Mouse (Mus musculus) kidney, embryonic 16.5 days (tissue): ENCODE results near the gene Mrps27. TPM values are rescaled to one million over a fixed set of nuclear protein-coding genes. Genes with fewer than 3 reads are reported as not detected.

Source experiments
- ATAC-seq: fragments of 200-750 bp; cut with Nextera tagmentation; 2 replicates; pipeline ENCODE4 v1.8.0; 2017; ENCODE audit warnings: moderate TSS enrichment; ENCODE audit not compliant: low FRiP score, low TSS enrichment
- H3K27ac ChIP-seq: fragments of 300-500 bp; sonication (generic); 2 replicates; pipeline ENCODE4 v1.5.1; 2014; ENCODE audit warnings: low read length
- H3K27me3 ChIP-seq: fragments of 300-500 bp; sonication (generic); 2 replicates; pipeline ENCODE4 v1.6.1; 2014; ENCODE audit warnings: low read length, control low read depth, mixed read lengths; ENCODE audit not compliant: insufficient read depth
- H3K36me3 ChIP-seq: fragments of 300-500 bp; sonication (generic); 2 replicates; pipeline ENCODE4 v1.6.1; 2014; ENCODE audit warnings: low read length, control low read depth, mixed read lengths; ENCODE audit not compliant: insufficient read depth
- H3K4me1 ChIP-seq: fragments of 300-500 bp; sonication (generic); 2 replicates; pipeline ENCODE4 v1.6.1; 2014; ENCODE audit warnings: low read length, control low read depth, mixed read lengths; ENCODE audit not compliant: insufficient read depth
- H3K4me2 ChIP-seq: fragments of 300-500 bp; sonication (generic); replicated peaks from 2 replicates; pipeline ENCODE4 v1.6.1; 2014; ENCODE audit warnings: low read depth, low read length
- H3K4me3 ChIP-seq: fragments of 300-500 bp; sonication (generic); 2 replicates; pipeline ENCODE4 v1.5.1; 2014; ENCODE audit warnings: mild to moderate bottlenecking, low read length
- H3K9ac ChIP-seq: fragments of 300-500 bp; sonication (generic); replicated peaks from 2 replicates; pipeline ENCODE4 v1.6.1; 2014; ENCODE audit warnings: low read length
- H3K9me3 ChIP-seq: fragments of 300-500 bp; sonication (generic); 2 replicates; pipeline ENCODE4 v1.6.1; 2016; ENCODE audit warnings: low read length, control low read depth
- WGBS: fragments of 180-500 bp; shearing (Covaris S2); extraction: QIAGEN DNeasy Blood & Tissue Kit; methylation state at CpG from one replicate; pipeline ENCODE4 v1.1.7; 2014; 5-methylcytosine and 5-hydroxymethylcytosine counted together
- polyA plus RNA-seq: library from polyadenylated mRNA; unstranded; fragments of >200 nt; fragmentation: Nextera tagmentation; extraction: Ambion mirVana; gene quantifications from 2 replicates; pipeline ENCODE4 v1.2.1, GENCODE M21; 2015

Gene Mrps27
- polyA plus RNA-seq, 1 experiment from 2014 or later, result 80.6 TPM

DNA sequence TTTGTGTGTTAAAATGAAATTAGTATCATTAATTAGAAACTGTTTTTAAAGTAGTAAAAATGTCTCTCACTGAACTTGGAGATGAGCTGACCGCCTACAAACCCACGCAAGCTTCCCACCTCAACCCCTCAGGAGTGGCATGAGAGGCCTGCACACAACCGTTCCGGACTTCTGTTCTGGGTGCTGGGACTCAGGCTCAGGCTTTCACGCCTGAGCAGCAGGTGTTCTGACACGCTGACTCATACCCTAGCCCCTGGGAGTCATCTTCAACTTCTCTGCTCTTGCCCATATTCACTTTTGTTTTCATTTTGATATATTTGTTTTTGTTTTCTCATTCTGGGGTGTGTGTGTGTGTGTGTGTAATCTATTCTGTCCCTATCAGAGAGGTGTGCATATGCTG lies 5.4 kb downstream of the Mrps27 start:
- H3K9me3 ChIP-seq, result no peaks in the 10 kb centered on the region
- ATAC-seq, result no peak
- peaks cover 19% of the 10 kb centered on the region for H3K36me3 ChIP-seq
- no peak overlapping the region for H3K9ac ChIP-seq
- no peak overlapping the region for H3K27ac ChIP-seq
- H3K4me3 ChIP-seq, result no peak overlapping the region
- no peaks in the 10 kb centered on the region for H3K27me3 ChIP-seq
- 82% methylated on average over 6 of the region's 6 CpGs for WGBS
- no peak overlapping the region for H3K4me2 ChIP-seq
- H3K4me1 ChIP-seq, result peaks cover 15% of the 10 kb centered on the region

DNA sequence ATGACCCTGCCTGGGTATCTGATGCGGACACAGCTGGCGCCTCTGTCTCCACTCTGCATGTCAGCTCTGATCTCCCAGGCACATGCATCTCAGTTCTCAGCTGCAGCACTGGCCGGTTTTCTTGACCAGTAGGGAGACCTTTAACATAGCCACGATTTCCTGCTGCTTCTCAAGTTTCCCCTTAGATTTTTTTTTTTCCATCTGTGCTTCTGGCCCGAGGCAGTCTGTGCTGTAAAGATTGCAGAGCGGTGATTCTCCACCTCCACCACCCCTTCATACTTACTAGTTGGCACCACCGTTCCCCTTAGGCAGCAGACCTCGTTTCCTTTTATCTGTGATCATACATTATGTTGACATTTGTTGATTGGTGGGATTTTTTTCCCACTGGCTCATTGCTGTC lies 6.6 kb downstream of the Mrps27 start:
- WGBS, result 47% methylated on average over 8 of the region's 8 CpGs
- no peaks in the 10 kb centered on the region for H3K9me3 ChIP-seq
- H3K9ac ChIP-seq, result no peak overlapping the region
- peaks cover 15% of the 10 kb centered on the region for H3K4me1 ChIP-seq
- no peak overlapping the region for H3K4me3 ChIP-seq
- peaks cover 19% of the 10 kb centered on the region for H3K36me3 ChIP-seq
- no peaks in the 10 kb centered on the region for H3K27me3 ChIP-seq
- H3K27ac ChIP-seq, result no peak overlapping the region
- ATAC-seq, result no peak
- H3K4me2 ChIP-seq, result no peak overlapping the region

DNA sequence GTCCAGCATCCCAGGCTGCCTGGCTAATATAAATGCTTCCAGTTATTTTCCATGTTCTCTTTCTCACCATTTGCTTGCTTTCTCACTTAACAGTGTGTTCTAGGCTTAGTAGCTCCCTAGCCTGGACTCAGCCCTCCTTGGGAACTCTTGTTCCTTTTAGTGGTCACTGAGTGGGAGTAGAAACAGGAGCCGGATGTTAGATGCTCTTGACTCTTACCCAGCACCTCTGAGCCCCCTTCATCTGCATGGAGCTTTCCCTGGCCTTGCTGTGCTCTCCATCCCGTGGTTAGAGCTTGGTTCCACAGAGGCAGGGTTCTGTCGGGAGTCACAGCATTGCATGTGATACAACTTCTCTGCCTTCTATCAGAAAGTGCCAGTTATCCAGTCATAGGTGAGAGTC lies 7.0 kb downstream of the Mrps27 start:
- Histone ChIP-seq H3K27me3 (no peaks in the 10 kb centered on the region), H3K4me1 (peaks cover 13% of the 10 kb centered on the region), H3K9ac (no peak overlapping the region), H3K27ac (no peak overlapping the region), H3K4me2 (no peak overlapping the region), H3K9me3 (no peaks in the 10 kb centered on the region), H3K4me3 (no peak overlapping the region), H3K36me3 (peaks cover 19% of the 10 kb centered on the region)
- 75% methylated on average over 3 of the region's 3 CpGs for WGBS
- ATAC-seq, result no peak

DNA sequence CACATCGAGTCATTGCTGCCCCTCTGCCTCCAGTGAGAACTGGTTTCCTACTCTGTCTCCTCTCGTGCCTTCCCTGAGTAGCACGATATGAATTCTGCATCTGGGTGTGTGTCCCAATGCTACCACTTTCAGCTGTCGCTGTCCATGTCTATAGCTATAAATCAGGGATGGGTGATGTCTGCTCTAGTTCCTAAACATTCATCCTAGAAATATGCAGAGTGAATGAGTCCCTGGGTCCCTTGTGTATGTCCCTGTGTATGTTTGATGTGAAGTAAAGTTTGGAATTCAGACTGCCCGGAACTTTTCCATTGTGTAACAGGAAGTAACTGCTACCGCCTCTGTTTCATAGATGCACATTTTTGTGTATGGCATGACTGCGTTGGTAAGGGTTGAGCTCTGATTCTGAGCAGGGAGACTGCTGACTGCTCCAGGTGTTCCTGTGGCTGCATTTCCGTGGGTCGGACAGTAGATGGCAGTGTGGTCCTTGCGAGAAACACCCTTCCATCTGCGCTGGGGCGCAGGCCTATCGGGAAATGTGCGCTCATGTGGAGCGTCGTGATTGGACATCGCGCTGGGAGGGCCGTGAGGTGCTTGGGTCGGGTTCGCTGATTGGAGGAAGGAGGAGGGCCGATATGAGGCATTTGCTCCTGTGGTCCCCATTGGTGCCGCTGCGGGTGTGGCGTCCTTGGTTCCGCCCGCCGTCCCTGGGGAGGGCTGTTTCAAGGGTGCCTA lies 8.3 kb downstream of the Mrps27 start:
- peak overlapping the region; percentile 54 for H3K4me2 ChIP-seq
- no peaks in the 10 kb centered on the region for H3K9me3 ChIP-seq
- peak overlapping the region; percentile 87 for H3K27ac ChIP-seq
- peak overlapping the region; percentile 70 for H3K9ac ChIP-seq
- H3K4me3 ChIP-seq, result peak overlapping the region; percentile 51
- peak; percentile 100 for ATAC-seq
- peaks cover 19% of the 10 kb centered on the region for H3K36me3 ChIP-seq
- 11% methylated on average over 28 of the region's 28 CpGs for WGBS
- no peaks in the 10 kb centered on the region for H3K27me3 ChIP-seq
- peaks cover 11% of the 10 kb centered on the region for H3K4me1 ChIP-seq

DNA sequence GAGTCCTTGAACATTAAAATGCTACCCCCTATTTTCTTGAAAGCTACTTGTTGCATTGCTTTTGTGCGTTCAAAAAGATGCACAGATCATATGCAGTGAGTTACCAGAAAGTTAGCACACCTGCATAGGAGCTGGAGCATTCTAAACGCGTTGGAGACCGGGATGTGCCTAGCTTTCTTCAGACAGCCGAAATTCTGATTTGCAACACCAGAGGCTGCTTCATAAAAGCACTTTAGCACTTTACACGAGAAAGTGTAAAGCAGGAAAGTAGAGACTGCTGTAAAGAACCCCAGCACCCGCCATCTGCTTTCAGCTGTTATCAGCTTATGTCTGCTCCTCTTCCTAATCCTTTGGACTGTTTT lies 8.9 kb downstream of the Mrps27 start:
- peak overlapping the region; percentile 54 for H3K4me2 ChIP-seq
- H3K4me1 ChIP-seq, result peaks cover 11% of the 10 kb centered on the region
- no peaks in the 10 kb centered on the region for H3K9me3 ChIP-seq
- H3K27me3 ChIP-seq, result no peaks in the 10 kb centered on the region
- peak overlapping the region; percentile 70 for H3K9ac ChIP-seq
- peak overlapping the region; percentile 87 for H3K27ac ChIP-seq
- ATAC-seq, result no peak; the same call in 1 of the 2 replicates
- H3K4me3 ChIP-seq, result peak overlapping the region; percentile 51
- peaks cover 13% of the 10 kb centered on the region for H3K36me3 ChIP-seq
- WGBS, result 10% methylated on average over 7 of the region's 7 CpGs

DNA sequence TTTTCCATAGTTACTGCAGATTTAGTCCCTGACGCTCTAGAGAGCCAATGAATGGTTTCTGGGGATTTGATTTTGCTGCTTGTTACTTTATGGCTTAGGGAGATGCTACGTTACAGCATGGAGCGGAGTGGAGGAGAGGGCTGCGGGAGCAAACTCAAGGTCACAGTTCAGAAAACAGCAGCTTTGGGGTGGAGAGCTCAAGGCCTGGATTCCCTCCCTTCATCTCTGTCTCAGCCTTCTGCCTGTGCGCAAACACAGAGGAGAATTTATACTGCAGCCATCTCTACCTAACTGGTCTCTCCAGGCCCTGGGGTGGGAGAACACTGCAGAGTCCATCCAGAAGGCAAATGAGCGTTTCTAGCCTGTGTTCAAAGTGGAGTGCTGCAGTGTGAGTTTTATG lies 10.5 kb downstream of the Mrps27 start:
- peaks cover 11% of the 10 kb centered on the region for H3K4me1 ChIP-seq
- no peak for ATAC-seq
- no peak overlapping the region for H3K27ac ChIP-seq
- no peak overlapping the region for H3K4me2 ChIP-seq
- H3K27me3 ChIP-seq, result no peaks in the 10 kb centered on the region
- no peaks in the 10 kb centered on the region for H3K9me3 ChIP-seq
- H3K4me3 ChIP-seq, result no peak overlapping the region
- H3K9ac ChIP-seq, result 0 out of 2 replicates have a peak overlapping the region, but pooled peaks have one; percentile 2
- 0 out of 2 replicates have a peak, but pooled peaks cover 6% of the 10 kb centered on the region for H3K36me3 ChIP-seq
- WGBS, result 67% methylated on average over 6 of the region's 6 CpGs

DNA sequence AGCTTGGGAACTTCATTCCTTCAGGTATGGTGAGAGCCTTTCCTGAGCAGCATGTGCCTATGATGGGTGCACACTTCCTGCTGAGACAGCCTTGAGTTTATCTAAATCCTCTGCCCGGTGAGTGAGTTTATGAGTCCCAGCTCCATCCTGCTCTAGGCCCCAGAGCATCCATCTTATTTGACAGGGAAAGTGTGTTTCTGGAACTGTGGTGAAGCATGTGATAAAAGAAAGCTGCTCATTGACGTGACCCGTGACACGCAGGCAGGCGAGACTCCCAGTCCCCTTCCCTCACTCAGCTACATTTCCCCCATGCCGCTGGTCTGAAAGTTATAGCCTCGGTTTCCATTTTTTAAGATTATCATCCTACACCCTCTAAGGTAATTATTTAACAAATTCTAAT lies 11.3 kb downstream of the Mrps27 start:
- Histone ChIP-seq H3K27ac (no peak overlapping the region), H3K4me2 (no peak overlapping the region), H3K4me3 (no peak overlapping the region), H3K4me1 (peaks cover 11% of the 10 kb centered on the region), H3K36me3 (0 out of 2 replicates have a peak, but pooled peaks cover 4% of the 10 kb centered on the region), H3K9ac (no peak overlapping the region), H3K9me3 (no peaks in the 10 kb centered on the region), H3K27me3 (no peaks in the 10 kb centered on the region)
- WGBS, result 35% methylated on average over 7 of the region's 7 CpGs
- ATAC-seq, result no peak

DNA sequence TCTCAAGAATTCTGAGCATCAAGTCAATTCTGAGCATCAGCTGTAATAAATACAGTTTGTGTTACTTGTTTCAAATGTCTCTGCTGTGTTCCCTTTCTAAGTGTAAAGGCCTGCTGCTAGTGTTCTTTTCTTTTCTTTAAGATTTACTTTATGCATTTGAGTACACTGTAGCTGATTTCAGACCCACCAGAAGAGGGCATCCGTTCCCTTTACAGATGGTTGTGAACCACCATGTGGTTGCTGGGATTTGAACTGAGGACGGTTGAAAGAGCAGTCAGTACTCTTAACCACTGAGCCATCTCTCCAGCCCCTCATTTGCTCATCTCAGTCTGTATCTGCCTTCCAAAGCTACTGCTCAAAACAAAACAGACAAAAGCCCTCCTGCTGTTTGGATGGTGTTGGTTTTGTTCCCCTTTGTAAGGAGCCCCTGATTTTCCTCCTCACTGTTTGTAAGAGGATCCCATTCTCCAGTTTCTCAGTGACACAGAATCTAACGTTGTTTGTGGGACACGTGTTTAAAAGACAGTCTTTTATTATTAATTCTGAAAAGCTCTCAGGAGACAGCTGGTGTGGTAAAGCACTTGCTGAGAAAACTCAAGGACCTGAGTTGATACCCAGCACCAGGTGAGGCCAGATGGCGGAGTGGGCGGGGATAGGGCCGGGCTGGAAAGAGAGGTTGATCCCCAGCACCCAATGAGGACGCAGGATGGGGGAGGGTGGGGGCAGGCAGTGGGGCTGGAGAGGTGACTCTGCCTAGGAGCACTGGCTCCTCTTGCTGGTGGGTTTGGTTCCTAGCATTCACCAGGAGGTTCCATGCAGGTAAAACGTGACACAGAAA lies 12.1 kb downstream of the Mrps27 start:
- Histone ChIP-seq H3K4me3 (no peak overlapping the region), H3K4me2 (no peak overlapping the region), H3K9me3 (no peaks in the 10 kb centered on the region), H3K27me3 (no peaks in the 10 kb centered on the region), H3K9ac (no peak overlapping the region), H3K4me1 (peaks cover 11% of the 10 kb centered on the region), H3K27ac (no peak overlapping the region), H3K36me3 (0 out of 2 replicates have a peak, but pooled peaks cover 3% of the 10 kb centered on the region)
- WGBS, result 56% methylated on average over 9 of the region's 9 CpGs
- no peak for ATAC-seq

DNA sequence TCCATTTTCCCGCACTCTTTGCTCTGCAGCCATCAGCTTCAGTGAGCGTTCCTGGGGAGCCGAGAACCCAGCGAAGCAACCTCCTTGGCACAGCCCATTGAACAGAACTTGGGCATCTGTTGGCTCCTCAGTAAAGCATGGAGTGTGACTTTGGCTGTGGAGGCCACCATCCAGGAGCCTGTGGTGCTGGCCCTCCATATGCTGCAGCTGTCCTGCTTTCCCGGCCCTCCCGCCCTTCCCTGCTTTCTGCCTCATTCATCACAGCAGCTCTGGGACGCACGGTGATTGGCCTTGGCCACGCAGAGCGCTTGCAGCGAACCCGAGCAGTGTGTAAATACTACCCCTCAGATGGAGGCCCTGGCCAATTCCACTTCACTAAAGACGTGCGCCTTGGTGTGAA lies 14.3 kb downstream of the Mrps27 start:
- no peak overlapping the region for H3K9ac ChIP-seq
- no peaks in the 10 kb centered on the region for H3K27me3 ChIP-seq
- H3K27ac ChIP-seq, result no peak overlapping the region
- WGBS, result 67% methylated on average over 14 of the region's 14 CpGs
- H3K4me3 ChIP-seq, result no peak overlapping the region
- no peaks in the 10 kb centered on the region for H3K9me3 ChIP-seq
- 0 out of 2 replicates have a peak, but pooled peaks have one; percentile 12 for ATAC-seq
- H3K36me3 ChIP-seq, result 0 out of 2 replicates have a peak, but pooled peaks cover 13% of the 10 kb centered on the region
- H3K4me2 ChIP-seq, result no peak overlapping the region
- peaks cover 9% of the 10 kb centered on the region for H3K4me1 ChIP-seq

DNA sequence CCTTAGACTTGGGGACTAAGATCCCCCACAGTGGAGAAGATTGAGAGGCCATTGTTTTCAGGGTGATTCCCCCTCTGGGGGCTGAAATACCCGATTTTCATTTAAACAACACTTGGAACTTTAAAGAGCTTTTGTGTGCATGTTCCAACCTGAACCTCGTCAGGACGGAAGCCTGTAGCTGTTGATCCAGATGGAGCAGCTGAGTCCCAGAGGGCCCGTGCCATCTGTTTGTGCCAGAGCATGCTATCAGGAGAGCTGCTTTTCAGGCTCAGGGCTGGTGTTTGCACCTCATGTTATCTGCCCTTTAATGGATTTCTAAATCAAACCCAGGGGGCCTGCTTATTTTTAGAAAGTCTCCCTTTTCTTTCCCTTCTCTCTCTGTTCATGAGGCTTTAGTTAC lies 19.3 kb downstream of the Mrps27 start:
- 92% methylated on average over 4 of the region's 4 CpGs for WGBS
- H3K4me3 ChIP-seq, result no peak overlapping the region
- H3K9ac ChIP-seq, result no peak overlapping the region
- H3K27me3 ChIP-seq, result no peaks in the 10 kb centered on the region
- H3K36me3 ChIP-seq, result peaks cover 37% of the 10 kb centered on the region
- H3K9me3 ChIP-seq, result no peaks in the 10 kb centered on the region
- H3K4me1 ChIP-seq, result no peaks in the 10 kb centered on the region
- ATAC-seq, result no peak
- H3K27ac ChIP-seq, result no peak overlapping the region
- no peak overlapping the region for H3K4me2 ChIP-seq
